Mouse (Mus musculus) cortical plate, adult 2 months (tissue): ENCODE measurements around the gene Drg1. TPM values are rescaled to one million over a fixed set of nuclear protein-coding genes. Genes with fewer than 3 reads are reported as not detected.

Experiments
- H3K27ac ChIP-seq: fragments of 200-500 bp; 2 replicates; pipeline ENCODE4 v1.5.1; 2012; ENCODE audit warnings: low read length, control low read depth, inconsistent platforms; ENCODE audit not compliant: insufficient read depth
- H3K4me1 ChIP-seq: fragments of 200-500 bp; 2 replicates; pipeline ENCODE4 v1.6.1; 2011; ENCODE audit warnings: low read length; ENCODE audit not compliant: control insufficient read depth, insufficient read depth
- H3K4me3 ChIP-seq: fragments of 200-500 bp; 2 replicates; pipeline ENCODE4 v1.5.1; 2011; ENCODE audit warnings: mild to moderate bottlenecking, low read length, control low read depth; ENCODE audit not compliant: insufficient read depth
- CTCF ChIP-seq: fragments of 200-500 bp; IDR thresholded peaks from 2 replicates; pipeline ENCODE4 v1.5.1; 2011; ENCODE audit warnings: mild to moderate bottlenecking, control low read depth, low read length; ENCODE audit not compliant: insufficient read depth; ENCODE audit errors: extremely low read depth
- POLR2A ChIP-seq: fragments of 200-500 bp; IDR thresholded peaks from 2 replicates; pipeline ENCODE4 v1.6.1; 2011; ENCODE audit warnings: mild to moderate bottlenecking, low read length, control low read depth; ENCODE audit not compliant: insufficient read depth; ENCODE audit errors: extremely low read depth
- polyA plus RNA-seq: library from polyadenylated mRNA; depleted of rRNA; stranded (reverse); fragments of >200 nt; gene quantifications from 2 replicates; pipeline ENCODE4 v1.2.3, GENCODE M21; 2012

Drg1 gene
- polyA plus RNA-seq, 1 experiment: 77.1 TPM

GRCm38 (mm10) chr11:3233704-3234103, 32.5 kb downstream of the Drg1 start:
- Histone ChIP-seq H3K4me3 (no peak overlapping the region), H3K4me1 (no peaks in the 10 kb centered on the region; the same call in 1 of the 2 replicates), H3K27ac (no peak overlapping the region)
- TF ChIP-seq POLR2A (no peak), CTCF (no peak)

DNA sequence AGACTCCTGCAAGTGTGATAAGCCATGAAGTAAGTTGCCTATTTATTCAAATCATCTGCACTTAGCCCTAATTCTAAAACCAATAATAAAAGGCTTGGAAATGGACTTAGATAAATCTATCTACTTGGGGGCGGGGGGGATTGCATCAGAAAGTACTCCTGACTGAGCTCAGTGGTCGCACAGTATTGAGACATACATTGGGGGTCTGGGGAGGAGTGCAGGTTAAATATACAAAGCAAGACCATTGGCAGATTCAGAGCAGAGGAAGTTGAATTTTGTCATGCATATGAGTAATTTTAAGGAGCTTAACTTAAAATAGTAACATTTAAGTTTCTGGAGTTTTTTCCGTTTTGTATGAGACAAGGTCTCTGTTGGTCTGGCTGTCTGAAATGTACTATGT, 34.0 kb downstream of the Drg1 start:
- H3K4me1 ChIP-seq: no peaks in the 10 kb centered on the region; the same call in 1 of the 2 replicates
- TF ChIP-seq POLR2A: no peak
- no peak for TF ChIP-seq CTCF
- H3K27ac ChIP-seq: no peak overlapping the region
- H3K4me3 ChIP-seq: no peak overlapping the region

DNA sequence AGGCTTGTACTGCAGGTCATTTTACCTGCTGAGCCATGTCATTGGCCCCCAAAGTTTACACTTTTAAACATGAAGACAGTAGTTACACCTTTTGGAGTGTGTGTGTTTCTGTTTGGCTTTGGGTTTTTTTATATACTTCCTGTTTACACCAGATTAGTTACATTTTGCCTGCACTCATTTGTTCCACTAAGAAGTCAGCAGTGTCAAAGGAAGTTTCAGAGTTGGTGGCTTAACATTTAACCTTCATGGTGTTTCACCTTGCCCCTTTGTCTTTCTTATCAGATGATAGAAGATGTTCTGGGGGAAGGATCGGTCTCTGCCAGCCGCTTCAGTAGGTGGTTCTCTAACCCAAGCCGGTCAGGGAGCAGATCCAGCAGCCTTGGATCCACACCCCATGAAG, 39.1 kb downstream of the Drg1 start:
- Histone ChIP-seq H3K27ac (no peak overlapping the region), H3K4me1 (no peaks in the 10 kb centered on the region), H3K4me3 (no peak overlapping the region)
- TF ChIP-seq POLR2A: no peak
- TF ChIP-seq CTCF: no peak

GRCm38 (mm10) chr11:3223105-3223504, 43.1 kb downstream of the Drg1 start:
- H3K4me1 ChIP-seq: no peaks in the 10 kb centered on the region
- H3K4me3 ChIP-seq: no peak overlapping the region
- no peak overlapping the region for H3K27ac ChIP-seq
- TF ChIP-seq CTCF (0 out of 2 replicates have a peak, but pooled peaks have one; percentile 3), POLR2A (no peak)

- no peak overlapping the region for H3K27ac ChIP-seq
- H3K4me1 ChIP-seq: no peaks in the 10 kb centered on the region
- no peak overlapping the region for H3K4me3 ChIP-seq
- TF ChIP-seq CTCF: no peak
- no peak for TF ChIP-seq POLR2A
Measured at GRCm38 (mm10) chr11:3212526-3212925, 53.7 kb downstream of the Drg1 start.

DNA sequence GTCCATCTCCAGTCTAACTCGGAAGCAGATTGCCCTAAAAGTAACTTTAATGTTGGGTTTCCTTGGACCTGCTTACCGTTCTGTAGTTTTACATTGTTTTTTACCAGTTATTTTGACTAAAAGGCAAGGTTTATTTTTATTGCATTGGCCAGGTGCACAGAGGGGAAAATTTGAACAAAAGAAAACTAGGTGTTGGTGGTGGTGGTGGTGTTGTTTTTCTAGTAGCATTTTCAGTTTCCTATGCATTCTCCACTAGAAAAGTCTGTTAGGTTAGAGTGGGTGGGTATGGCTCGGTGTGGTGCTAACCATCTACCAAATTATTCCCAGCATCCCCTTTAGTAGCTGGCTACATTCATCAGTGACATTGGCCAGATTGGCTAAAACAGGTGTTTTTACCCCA, 59.4 kb downstream of the Drg1 start:
- no peak for TF ChIP-seq POLR2A
- no peak for TF ChIP-seq CTCF
- Histone ChIP-seq H3K4me3 (no peak overlapping the region), H3K27ac (no peak overlapping the region), H3K4me1 (peaks cover 3% of the 10 kb centered on the region)

- no peak for TF ChIP-seq CTCF
- TF ChIP-seq POLR2A: no peak
Measured at GRCm38 (mm10) chr11:3205207-3205606, 61.0 kb downstream of the Drg1 start.

DNA sequence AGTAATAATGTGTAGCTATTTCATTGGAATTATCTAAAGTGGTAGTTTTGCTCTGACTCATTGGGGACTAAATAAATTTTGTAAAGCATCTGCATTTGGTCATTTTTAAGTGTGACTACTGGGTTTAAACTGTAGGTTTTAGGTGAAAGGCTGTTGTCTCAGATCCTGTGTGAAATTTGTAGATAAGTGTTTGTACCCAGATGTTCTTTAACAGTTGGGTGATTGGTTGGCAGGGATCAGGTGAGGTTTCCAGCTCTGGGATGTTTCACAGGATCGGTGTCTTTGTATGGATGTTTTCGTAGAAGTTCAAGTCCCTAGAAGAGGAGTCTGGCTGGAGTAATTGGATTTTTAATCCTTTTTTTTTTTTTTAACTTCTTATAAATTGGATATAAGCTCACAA, 62.4 kb downstream of the Drg1 start:
- no peak overlapping the region for H3K27ac ChIP-seq
- H3K4me1 ChIP-seq: peaks cover 3% of the 10 kb centered on the region
- peak overlapping the region; percentile 75; the same call in 1 of the 2 replicates for H3K4me3 ChIP-seq
- TF ChIP-seq CTCF (no peak), POLR2A (no peak)

More at GRCm38 (mm10) chr11:3205207-3205606, 61.0 kb downstream of the Drg1 start:
- peaks cover 3% of the 10 kb centered on the region for H3K4me1 ChIP-seq
- no peak overlapping the region for H3K4me3 ChIP-seq
- no peak overlapping the region for H3K27ac ChIP-seq

- TF ChIP-seq POLR2A (no peak), CTCF (no peak)
- Histone ChIP-seq H3K27ac (peak overlapping the region; percentile 83; the same call in 1 of the 2 replicates), H3K4me3 (peak overlapping the region; percentile 75), H3K4me1 (peaks cover 3% of the 10 kb centered on the region)
Measured at GRCm38 (mm10) chr11:3202781-3203441, 63.3 kb downstream of the Drg1 start.

GRCm38 (mm10) chr11:3202231-3202701, 63.9 kb downstream of the Drg1 start, which contains the start of gene Eif4enif1:
Eif4enif1 (plus strand) TSS chr11:3202392.
- Histone ChIP-seq H3K4me3 (peak within 1 kb of the TSS; percentile 75), H3K4me1 (peaks cover 3% of the 10 kb centered on the region), H3K27ac (peak within 1 kb of the TSS; percentile 100)
- TF ChIP-seq CTCF: no peak
- TF ChIP-seq POLR2A: no peak
